Mouse (Mus musculus): ENCODE measurements around the gene Hsp90b1.
"Not testable (repeated sequence)": the region's sequence is repeated elsewhere in the genome, so short reads cannot be mapped to it uniquely, and the experiment has no call there.

Hsp90b1 gene

GRCm38 (mm10) chr10:86705318-86705921, at the start of gene Hsp90b1, which contains the start of gene Ttc41:
Gene Hsp90b1, minus strand, starts transcription at chr10:86705509.
Gene Ttc41, plus strand, starts transcription at chr10:86705811.
- peak; percentile 98 to 99 for DNase-seq

DNA sequence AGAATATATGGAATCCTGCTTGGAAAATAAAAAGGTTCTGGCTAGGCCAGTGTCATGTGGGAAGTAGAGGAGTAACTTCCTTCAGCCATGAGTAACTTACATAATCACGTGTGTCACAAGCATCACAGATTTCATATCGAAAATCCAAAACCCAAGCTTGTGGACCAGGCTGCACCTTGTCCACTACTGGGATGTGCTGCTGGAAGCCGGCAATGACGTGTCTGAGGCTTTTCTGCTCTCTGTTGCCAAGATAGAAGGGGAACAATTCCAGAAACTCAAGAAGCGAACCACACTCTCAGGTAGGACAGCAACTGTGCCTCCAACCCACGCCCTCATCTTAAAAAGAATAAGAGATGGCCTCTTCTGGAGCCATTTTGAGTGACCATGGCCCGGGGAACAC, 39.0 kb upstream of the Hsp90b1 start:
- no peak for DNase-seq

DNA sequence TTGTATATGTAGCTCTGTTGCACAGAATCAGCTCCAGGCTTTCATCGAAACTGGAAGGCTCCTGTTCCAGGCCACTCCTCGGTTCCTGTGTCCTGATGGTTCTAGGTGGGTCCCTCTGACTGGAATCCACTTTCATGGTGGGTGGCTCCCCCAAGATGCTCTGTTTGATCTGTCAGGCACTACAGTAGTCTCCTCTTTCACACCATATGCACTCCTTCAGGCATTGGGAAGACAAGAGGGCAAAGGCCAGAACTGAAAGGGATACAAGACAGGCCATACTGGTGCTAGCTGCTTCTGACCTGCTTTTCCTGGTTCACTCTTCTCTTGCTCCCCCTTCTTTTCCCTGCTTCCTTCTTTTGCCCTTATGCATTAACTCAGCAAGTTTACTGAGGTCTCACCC, 37.6 kb upstream of the Hsp90b1 start:
- DNase-seq = no peak

- no peak for DNase-seq
Measured at GRCm38 (mm10) chr10:86735036-86735435, 29.7 kb upstream of the Hsp90b1 start.

DNA sequence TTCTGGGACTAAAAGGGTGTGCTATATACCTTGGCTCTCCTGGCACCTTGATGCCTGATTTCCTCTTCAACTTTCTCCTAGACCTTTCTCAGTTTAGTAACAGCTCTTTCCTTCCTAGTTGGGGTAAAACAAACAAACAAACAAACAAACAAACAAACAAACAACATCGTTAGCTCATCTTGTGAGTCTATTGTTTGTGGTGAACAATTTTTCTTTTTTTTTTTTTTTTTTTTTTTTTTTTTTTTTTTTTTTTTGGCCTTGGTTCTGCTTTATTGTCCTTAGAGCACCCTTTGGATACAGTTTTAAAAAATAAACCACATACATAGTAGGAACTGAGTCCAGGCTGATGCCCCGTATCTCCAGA, 26.2 kb upstream of the Hsp90b1 start:
- DNase-seq = no peak

DNA sequence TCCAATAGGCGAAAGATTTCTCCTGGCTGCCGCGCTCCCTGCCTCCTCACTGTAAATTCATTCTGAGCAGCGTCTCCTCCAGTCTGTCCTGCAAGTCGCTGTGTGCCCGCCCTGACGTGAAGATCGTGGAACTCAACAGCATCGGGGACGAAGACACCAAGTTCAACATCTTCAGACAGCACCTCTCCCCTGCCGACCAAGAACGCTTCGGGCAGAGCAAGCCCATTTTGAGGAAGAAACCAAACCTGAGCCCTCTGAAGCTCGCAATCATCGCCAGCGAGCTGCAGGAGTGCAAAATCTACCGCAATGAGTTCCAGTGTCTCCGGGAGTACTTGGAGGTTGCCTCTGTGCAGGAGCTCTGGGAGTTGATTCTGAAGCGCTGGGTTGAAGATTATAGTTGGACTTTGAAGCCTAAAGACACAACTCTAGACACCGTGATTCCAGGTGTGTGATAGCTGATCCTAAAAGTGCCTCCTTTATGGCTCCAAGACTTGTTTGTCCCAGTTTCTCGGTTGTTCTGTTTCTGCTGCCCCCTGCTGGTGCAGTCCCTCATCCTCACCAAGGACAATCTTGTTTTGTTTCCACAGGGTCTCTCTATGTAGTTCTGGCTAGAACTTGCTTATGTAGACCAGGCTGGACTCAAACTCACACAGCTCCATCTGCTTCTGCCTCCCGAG, 25.7 kb upstream of the Hsp90b1 start:
- peak; percentile 92 to 93 for DNase-seq

DNA sequence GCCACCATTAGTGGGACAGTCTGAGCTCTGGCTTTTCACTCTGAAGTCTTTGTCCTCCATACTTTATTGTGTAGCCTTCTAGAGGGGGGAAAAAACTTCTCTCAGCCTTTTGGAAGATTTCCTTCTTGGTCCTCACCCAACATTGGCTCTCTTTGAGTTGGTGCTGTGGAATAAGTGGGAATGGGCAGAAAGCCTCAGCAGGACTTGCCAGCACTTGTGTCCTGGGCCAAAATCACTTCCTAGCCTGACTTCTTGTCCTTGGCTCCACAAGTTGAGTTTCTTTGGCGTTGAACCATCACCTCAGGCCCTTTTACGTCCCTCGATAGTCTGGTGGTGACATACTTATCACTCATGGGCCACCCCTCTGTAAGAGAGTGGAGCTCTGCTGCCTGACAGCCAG, 22.9 kb upstream of the Hsp90b1 start:
- DNase-seq = no peak

DNA sequence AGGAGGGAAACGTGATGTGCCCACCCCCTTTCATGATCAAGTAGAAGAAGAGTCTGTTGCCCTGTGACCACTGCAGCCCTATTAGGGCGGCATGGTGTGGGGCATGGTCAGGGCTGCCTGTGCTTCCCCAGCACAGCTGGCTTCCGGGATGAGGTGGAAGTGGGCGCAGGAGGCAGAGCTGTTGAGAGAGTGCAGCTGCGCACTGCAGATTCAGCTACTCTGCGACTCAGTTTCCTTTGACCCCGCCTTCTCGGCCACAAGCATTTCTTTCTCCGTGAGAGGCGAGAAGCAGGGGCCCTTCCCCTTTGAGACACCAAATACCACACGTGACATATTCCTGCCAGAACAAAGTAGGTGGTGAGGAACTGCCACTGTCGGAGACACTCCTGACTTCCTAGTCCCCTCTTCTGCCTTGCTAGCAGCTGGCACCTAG, 22.3 kb upstream of the Hsp90b1 start:
- peak; percentile 46 to 60 for DNase-seq

DNA sequence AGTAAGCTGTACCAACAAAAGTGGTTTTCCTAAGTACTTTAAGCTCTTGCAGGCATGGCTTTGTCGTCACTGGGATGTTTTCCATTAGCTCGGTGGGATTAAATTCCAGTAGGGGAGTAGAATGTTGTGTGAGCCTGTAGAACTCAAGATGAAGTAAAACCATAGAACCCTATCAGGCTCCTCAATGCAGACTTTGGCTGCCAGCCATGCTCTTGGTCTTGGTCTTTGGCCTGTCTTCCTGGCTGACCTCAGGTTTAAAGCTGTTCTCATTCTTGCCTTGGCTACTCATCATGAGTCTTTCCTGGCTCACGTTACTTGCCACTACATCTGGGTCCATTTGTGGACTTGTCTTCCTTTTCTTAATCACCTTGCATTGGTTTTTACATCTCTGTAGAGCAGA, 6.8 kb upstream of the Hsp90b1 start:
- DNase-seq = peak in 1 of 2 experiments; percentile 27

GRCm38 (mm10) chr10:86707134-86707533, 1.8 kb upstream of the Hsp90b1 start:
- no peak for DNase-seq

DNA sequence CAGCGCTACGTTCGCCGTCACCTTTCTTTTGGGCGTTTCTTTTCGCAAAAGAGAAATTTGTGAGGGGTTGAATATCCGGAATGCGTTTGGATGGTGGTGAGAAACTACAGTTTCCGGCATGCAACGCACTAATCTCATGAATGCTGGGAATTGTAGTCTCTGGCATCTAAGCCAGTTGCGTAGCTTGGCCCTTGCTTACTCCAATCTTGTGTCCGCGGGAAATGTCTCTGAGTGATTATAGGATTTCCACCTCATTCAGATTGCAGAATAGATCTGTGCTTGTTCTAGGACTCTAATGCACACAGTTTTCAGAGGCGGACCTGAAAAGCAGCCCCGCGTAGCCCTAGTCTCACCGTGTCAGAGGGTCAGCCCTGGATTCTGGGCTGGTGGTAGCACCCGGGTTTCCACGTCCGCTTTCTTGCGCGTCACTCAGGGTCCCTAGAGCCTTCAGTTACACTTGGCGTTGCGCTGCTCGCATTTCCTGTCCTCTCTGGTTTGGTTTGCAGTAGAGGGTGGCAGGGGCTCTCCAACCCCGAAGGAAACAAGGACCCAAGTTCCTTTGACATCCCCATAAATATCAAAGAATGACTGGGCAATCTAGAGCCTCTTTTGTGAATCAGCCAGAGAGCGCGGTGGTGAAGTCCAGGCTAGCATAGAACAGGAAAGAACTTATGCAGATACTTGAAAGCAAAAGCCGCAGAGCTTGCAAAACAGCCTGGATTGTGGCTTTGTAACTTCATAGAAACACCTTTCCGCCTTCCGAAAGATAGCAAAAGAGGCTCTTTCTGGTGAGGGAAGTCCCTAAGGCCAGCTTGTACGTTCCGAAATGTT, 828 bp upstream of the Hsp90b1 start:
- DNase-seq = peak; percentile 77 to 85

DNA sequence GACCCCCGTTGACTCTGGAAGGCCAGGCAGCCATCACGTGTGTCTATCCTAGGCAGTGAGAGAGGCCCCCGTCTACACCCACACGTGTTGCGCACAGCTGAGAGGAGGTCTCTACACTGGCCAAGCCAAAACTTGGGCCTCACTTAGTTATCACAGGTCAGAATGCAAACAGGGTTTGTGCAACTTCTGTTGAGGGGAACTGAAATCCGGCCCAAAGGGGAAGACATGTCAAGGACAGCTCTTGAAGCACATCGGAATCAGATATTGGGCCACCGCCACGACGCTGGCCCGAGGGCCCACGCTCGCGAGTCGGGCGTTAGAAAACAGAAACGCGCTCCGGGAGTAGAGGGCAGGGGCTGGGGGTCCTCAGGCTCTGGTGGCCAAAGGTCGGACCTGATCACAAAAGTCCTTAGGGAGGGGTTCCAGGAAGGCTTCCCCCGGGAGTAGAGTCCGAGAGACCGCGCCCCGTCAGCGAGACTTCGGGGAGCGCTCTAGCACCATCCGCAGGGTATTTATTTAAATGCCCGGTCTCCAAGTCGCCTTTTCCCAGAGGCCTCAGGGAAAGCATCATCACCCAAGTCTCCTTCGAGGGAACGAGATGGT, 619 bp downstream of the Hsp90b1 start:
- peak in 1 of 2 experiments; percentile 23 for DNase-seq

- DNase-seq = no peak
Measured at GRCm38 (mm10) chr10:86704141-86704540, 1.2 kb downstream of the Hsp90b1 start.

DNA sequence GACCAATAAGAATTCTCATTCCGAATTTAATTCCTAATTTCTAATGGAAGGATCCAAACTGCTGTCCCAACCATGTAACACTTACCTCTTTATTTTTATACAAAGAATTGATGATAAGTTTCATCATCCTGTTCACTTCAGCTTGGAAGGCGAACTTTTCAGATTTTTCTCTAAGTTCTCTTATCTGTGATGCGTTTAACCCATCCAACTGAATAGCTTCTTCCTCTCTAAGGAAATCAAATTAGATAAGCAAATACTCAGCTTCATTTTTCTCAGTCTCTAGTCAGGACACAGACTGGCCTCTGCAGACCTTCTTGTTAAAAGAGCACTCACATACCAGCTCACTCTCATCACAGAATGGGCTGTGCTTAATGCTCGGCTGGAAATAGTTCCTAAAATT, 1.9 kb downstream of the Hsp90b1 start:
- no peak for DNase-seq

DNA sequence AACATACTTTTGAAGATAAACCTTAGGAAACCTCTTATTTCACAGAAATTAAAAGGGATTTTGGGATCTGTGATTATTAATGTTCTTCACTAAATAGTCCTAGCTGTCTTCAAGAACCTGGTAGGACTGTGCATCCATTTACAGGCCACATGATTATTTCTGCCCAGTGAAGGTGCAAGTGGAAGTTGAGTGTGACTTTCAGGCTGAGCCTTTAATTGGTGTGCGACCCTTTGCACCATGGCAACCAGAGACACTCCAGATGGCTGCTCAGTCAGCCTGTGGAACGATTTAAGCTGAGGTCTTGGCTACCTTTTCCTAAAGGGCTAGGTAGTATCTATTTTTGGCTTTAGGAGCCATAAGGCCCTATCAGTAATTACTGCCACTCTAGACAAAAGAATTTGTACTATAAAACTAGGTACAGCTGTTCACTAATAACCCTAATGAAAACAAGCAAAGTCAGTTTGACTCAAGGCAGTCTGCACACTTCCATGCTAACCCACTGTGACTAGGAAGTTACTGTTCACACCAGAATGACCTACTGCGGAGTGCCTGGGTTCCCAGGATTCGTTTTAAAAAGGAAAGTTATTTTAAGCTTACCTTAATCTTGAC, 2.9 kb downstream of the Hsp90b1 start:
- no peak for DNase-seq

GRCm38 (mm10) chr10:86700973-86701372, 4.3 kb downstream of the Hsp90b1 start:
- no peak for DNase-seq

GRCm38 (mm10) chr10:86700251-86700650, 5.1 kb downstream of the Hsp90b1 start:
- no peak for DNase-seq

DNA sequence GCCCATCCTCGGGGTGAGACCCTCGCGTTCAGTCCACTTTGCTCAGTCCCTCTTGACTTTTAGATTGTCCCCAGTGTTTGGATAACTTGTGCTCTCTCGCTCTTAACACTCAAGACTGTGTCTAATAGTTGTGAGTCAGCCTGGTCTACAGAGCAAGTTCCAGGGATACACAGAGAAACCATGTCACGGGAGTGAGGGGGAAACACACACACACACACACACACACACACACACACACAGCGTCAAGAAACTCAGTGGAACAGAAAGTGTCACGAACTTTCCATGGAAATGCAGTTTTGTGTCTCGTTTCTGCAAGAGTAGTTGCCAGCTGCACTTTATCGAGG, 19.3 kb downstream of the Hsp90b1 start:
- not testable (repeated sequence) for DNase-seq

DNA sequence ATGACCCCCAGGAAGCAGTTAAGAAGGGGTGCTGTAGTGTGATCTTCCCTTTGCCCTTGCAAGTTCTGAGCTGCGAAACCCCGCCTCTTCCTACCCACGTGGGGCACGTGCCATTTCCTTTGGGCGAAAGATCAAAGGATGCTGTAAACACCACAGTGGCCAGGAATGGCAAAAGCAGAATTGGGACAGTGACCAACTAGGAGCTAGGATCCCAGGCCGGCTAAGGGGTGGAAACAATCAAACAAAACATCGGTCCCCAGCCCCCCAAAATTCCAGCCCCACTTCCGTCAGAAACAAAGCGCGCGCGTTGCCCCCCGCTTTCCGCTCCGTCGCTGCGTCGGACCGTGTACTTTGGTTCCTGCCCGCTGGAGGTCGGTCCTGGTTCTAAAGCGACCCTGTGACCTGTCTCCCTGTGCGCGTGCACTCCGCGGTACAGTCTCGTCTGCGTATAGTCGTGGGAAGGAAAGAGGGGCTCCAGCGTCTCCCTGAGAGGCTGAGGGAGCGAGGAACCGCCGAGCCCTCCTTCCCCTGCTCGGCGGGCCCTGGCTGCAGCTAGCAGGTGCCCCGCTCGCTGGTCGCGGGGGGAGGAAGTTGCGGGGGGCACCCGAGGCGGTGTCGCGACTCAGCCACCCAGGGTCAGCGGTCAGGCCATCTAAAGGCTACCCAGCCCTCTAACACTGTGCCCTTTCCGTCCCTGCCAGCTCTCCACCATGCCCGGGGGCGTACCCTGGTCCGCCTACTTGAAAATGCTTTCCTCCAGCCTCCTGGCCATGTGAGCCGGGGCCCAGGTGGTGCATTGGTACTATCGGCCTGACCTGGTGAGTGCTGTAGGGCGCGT, 19.9 kb downstream of the Hsp90b1 start:
- peak; percentile 87 to 90 for DNase-seq

GRCm38 (mm10) chr10:86684797-86685178, 20.5 kb downstream of the Hsp90b1 start:
- not testable (repeated sequence) for DNase-seq

DNA sequence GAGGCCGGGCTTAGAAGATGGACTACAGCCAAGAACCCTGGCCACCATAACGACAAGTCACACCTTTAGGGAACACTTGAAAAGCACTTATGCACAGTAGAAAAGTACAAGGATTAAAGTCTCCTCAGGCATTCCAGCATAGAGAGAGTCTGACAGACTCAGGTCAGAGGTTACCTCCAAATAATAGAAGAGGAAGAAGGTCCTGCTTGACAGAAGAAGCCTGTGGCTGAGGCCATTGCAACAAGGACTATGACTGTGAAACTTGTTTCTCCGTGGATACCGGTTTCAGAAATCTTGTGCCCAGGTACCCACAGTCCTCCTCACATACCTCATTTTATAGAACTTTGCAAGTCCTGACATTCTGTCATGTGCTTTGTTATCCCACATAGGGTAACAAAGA, 34.8 kb downstream of the Hsp90b1 start:
- DNase-seq = not testable (repeated sequence)
